Mouse (Mus musculus) embryonic facial prominence, embryonic 10.5 days (tissue): ENCODE measurements around the gene Trcg1. TPM values are rescaled to one million over a fixed set of nuclear protein-coding genes. Genes with fewer than 3 reads are reported as not detected.

Experiments
- DNase-seq: peaks from one replicate; pipeline ENCODE4 v3.0.0-alpha.2; 2017; ENCODE audit warnings: low spot score
- H3K27ac ChIP-seq: fragments of 300-500 bp; sonication (generic); replicated peaks from 2 replicates; pipeline ENCODE4 v1.5.1; 2016; ENCODE audit warnings: mild to moderate bottlenecking
- H3K27me3 ChIP-seq: fragments of 300-500 bp; sonication (generic); replicated peaks from 2 replicates; pipeline ENCODE4 v1.6.1; 2016; ENCODE audit warnings: low read depth, mild to moderate bottlenecking; ENCODE audit not compliant: poor library complexity, severe bottlenecking
- H3K36me3 ChIP-seq: fragments of 300-500 bp; sonication (generic); replicated peaks from 2 replicates; pipeline ENCODE4 v1.6.1; 2016; ENCODE audit warnings: mild to moderate bottlenecking, moderate library complexity
- H3K4me1 ChIP-seq: fragments of 300-500 bp; sonication (generic); 2 replicates; pipeline ENCODE4 v1.6.1; 2016
- H3K4me3 ChIP-seq: fragments of 300-500 bp; sonication (generic); 2 replicates; pipeline ENCODE4 v1.5.1; 2016; ENCODE audit warnings: mild to moderate bottlenecking, moderate library complexity
- H3K9me3 ChIP-seq: fragments of 300-500 bp; sonication (generic); 2 replicates; pipeline ENCODE4 v1.6.1; 2016; ENCODE audit warnings: mild to moderate bottlenecking
- WGBS: fragments of 180-500 bp; shearing (Covaris S2); methylation state at CpG from one replicate; pipeline ENCODE4 v1.1.7; 2016; 5-methylcytosine and 5-hydroxymethylcytosine counted together
- polyA plus RNA-seq: library from polyadenylated mRNA; unstranded; fragments of >200 nt; fragmentation: Nextera tagmentation; extraction: Ambion mirVana; gene quantifications from 2 replicates; pipeline ENCODE4 v1.2.1, GENCODE M21; 2016

Gene Trcg1
- polyA plus RNA-seq, 1 experiment from 2014 or later: 0.07 TPM

GRCm38 (mm10) chr9:57270399-57270798, 34.0 kb downstream of the Trcg1 start:
- peaks cover 39% of the 10 kb centered on the region for H3K27me3 ChIP-seq
- H3K4me3 ChIP-seq: no peak overlapping the region; the same call in 1 of the 2 replicates
- peak overlapping the region; percentile 5; the same call in 1 of the 2 replicates for H3K27ac ChIP-seq
- no peaks in the 10 kb centered on the region for H3K36me3 ChIP-seq
- no peaks in the 10 kb centered on the region for H3K9me3 ChIP-seq
- DNase-seq: peak; percentile 62
- peaks cover 86% of the 10 kb centered on the region for H3K4me1 ChIP-seq
- 11% methylated on average over 8 of the region's 8 CpGs for WGBS

DNA sequence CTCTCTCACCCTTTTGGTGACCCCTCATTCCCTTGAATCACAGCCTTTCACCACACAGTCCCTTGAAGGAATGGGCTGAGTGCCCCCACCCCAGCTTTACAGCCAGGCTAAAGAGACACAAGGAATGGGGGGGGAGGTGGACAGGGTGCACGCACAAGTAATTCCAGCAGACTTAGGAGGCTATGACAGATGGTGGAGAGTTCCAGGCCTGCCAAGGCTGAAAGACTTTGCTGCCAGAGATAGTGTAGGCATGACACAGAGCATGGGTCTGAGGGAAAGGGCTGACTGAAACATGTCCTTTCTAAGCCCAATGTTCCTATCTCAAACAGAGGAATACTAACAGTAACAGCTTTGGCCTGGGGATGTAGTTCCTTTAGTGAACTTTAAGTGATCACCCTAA, 34.7 kb downstream of the Trcg1 start:
- Histone ChIP-seq H3K4me1 (peaks cover 79% of the 10 kb centered on the region), H3K4me3 (no peak overlapping the region)
- DNase-seq: no peak

DNA sequence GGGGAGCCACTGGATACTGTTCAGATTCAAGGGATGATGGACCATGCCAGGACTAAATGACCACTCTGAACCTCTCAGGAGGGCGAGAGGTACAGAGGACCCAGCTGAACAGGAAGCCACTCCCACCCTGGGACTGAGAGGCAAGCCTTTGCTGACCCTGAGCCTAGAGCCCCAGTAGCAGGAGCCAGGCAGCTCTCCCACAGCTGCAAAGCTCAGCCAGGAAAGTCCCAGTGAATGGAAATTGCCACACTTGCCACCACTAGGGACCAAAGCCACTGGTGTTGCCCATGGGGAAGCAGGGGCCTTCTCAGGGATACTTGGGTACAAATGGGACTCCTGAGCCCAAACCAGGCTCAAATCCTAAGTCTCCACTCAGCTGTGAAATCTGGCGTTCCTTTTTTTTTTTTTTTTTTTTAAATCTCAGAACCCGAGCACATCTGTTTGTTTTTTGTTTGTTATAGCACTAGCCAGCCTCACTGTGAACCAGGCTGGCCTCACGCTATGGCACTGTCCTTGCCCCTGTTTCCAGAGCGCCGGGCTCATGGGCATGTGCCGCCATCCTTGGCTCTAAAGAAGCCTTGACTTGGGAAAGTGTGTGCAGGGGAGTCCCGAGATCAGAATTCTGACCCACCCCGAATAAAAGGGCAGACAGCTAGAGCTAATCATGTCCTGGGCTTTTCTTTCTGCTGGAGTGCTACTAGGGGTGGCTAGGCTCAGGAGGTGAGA, 35.6 kb downstream of the Trcg1 start:
- no peaks in the 10 kb centered on the region for H3K36me3 ChIP-seq
- peaks cover 70% of the 10 kb centered on the region for H3K4me1 ChIP-seq
- WGBS: 54% methylated on average over 9 of the region's 9 CpGs
- no peak overlapping the region; the same call in 1 of the 2 replicates for H3K27ac ChIP-seq
- no peak overlapping the region for H3K4me3 ChIP-seq
- H3K27me3 ChIP-seq: peaks cover 26% of the 10 kb centered on the region
- no peaks in the 10 kb centered on the region for H3K9me3 ChIP-seq
- DNase-seq: no peak

More for the DNA sequence above, 34.7 kb downstream of the Trcg1 start:
- WGBS: 42% methylated on average over 1 of the region's 1 CpGs
- Histone ChIP-seq H3K9me3 (no peaks in the 10 kb centered on the region), H3K27ac (no peak overlapping the region), H3K27me3 (peaks cover 34% of the 10 kb centered on the region), H3K36me3 (no peaks in the 10 kb centered on the region)

- H3K4me1 ChIP-seq: peaks cover 65% of the 10 kb centered on the region
- WGBS: 58% methylated on average over 8 of the region's 8 CpGs
Observed at GRCm38 (mm10) chr9:57272902-57273804, 36.8 kb downstream of the Trcg1 start.

DNA sequence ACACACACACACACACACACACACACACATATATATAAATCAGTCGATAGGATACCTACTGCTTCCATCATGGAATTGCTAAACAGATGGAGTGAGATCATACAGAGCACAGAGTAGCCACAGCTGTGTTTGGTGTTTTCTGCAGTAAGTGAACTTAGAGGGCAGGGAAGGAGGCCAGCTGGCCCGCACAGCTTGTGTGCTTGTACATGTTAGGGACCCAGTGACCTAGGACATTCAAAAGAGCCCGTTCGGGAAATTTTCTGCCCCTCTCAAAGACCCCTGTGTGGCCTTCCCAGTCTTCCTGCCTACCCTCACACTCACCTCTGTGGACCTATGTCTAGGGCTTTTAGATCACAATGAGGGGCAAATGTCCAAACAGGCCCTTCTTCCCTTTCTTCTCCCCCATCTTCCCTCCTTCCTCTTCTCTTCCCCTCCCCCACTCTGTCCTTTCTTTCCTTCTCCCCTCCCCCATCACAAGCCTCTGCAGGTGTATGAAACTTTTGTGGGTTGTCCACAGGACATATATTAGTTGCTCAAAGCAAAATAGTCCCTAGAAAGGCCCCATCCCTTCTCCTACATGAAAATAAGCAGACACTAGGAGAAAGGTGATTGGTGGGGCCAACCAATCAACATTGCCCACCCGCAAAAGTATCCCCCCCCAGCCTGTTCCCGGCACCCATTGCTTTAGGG, 37.6 kb downstream of the Trcg1 start:
- H3K4me3 ChIP-seq: no peak overlapping the region
- H3K9me3 ChIP-seq: no peaks in the 10 kb centered on the region
- WGBS: 39% methylated on average over 6 of the region's 6 CpGs
- H3K4me1 ChIP-seq: peaks cover 65% of the 10 kb centered on the region
- peaks cover 24% of the 10 kb centered on the region for H3K27me3 ChIP-seq
- no peak overlapping the region for H3K27ac ChIP-seq
- DNase-seq: no peak
- H3K36me3 ChIP-seq: no peaks in the 10 kb centered on the region

More at GRCm38 (mm10) chr9:57272902-57273804, 36.8 kb downstream of the Trcg1 start:
- Histone ChIP-seq H3K27ac (no peak overlapping the region), H3K4me3 (no peak overlapping the region), H3K27me3 (peaks cover 26% of the 10 kb centered on the region), H3K9me3 (no peaks in the 10 kb centered on the region), H3K36me3 (no peaks in the 10 kb centered on the region)
- no peak for DNase-seq

DNA sequence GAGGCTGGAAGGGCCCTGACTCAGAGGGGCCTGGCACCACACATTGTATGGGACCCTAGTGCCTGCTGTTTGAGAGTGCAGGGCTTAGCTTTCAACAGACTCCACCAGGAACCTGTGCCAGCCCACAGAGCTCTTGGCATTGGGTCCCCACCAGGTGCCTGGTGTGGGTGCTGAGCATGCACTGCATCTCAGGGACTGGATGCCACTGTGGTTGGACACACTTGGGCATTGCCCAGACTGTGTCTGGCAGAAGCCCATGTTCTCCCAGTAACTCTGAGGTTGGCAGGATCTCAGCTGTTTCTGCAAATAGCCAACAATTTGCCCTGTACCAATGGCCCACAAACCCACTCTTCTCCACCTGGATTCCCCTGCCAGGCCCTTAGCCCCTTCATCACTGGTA, 40.0 kb downstream of the Trcg1 start:
- Histone ChIP-seq H3K9me3 (no peaks in the 10 kb centered on the region), H3K27ac (no peak overlapping the region), H3K4me1 (peaks cover 54% of the 10 kb centered on the region), H3K36me3 (no peaks in the 10 kb centered on the region), H3K27me3 (peaks cover 18% of the 10 kb centered on the region), H3K4me3 (no peak overlapping the region)
- DNase-seq: no peak

DNA sequence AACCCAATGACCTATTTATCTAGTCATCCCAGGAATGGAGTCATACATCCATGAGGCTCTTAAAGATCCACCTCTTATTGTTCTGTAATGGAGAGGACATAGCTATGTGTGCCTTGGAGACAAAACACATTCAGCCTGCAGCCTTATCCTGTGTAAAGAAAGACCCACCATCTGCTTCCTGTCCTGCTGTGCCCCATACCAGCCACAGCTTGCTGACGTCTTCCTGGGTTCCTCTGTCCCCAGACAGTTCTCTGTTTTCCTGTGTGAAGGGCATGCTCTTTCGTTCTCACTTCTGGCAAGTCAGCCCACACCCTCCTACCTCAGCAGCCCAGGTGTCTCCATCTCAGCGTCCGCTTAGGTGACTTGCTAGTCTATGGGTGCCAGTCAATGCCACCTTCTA, 41.9 kb downstream of the Trcg1 start:
- DNase-seq: no peak
- 69% methylated on average over 4 of the region's 4 CpGs for WGBS
- H3K36me3 ChIP-seq: no peaks in the 10 kb centered on the region
- no peaks in the 10 kb centered on the region for H3K9me3 ChIP-seq
- peaks cover 42% of the 10 kb centered on the region for H3K4me1 ChIP-seq
- no peak overlapping the region for H3K4me3 ChIP-seq
- H3K27me3 ChIP-seq: peaks cover 25% of the 10 kb centered on the region
- H3K27ac ChIP-seq: peak overlapping the region; percentile 15; the same call in 1 of the 2 replicates

GRCm38 (mm10) chr9:57279441-57279840, 43.1 kb downstream of the Trcg1 start:
- H3K27me3 ChIP-seq: peaks cover 26% of the 10 kb centered on the region
- 71% methylated on average over 4 of the region's 4 CpGs for WGBS
- no peak overlapping the region for H3K4me3 ChIP-seq
- DNase-seq: no peak
- H3K9me3 ChIP-seq: no peaks in the 10 kb centered on the region
- peaks cover 34% of the 10 kb centered on the region for H3K4me1 ChIP-seq
- no peaks in the 10 kb centered on the region for H3K36me3 ChIP-seq
- H3K27ac ChIP-seq: 0 out of 2 replicates have a peak overlapping the region, but pooled peaks have one; percentile 4

- Histone ChIP-seq H3K4me1 (peaks cover 34% of the 10 kb centered on the region), H3K36me3 (no peaks in the 10 kb centered on the region), H3K27me3 (peaks cover 26% of the 10 kb centered on the region), H3K4me3 (peak overlapping the region; percentile 41), H3K9me3 (no peaks in the 10 kb centered on the region), H3K27ac (peak overlapping the region; percentile 12; the same call in 1 of the 2 replicates)
- DNase-seq: peak; percentile 54
- 13% methylated on average over 20 of the region's 20 CpGs for WGBS
Observed at GRCm38 (mm10) chr9:57281549-57281948, 45.2 kb downstream of the Trcg1 start.

DNA sequence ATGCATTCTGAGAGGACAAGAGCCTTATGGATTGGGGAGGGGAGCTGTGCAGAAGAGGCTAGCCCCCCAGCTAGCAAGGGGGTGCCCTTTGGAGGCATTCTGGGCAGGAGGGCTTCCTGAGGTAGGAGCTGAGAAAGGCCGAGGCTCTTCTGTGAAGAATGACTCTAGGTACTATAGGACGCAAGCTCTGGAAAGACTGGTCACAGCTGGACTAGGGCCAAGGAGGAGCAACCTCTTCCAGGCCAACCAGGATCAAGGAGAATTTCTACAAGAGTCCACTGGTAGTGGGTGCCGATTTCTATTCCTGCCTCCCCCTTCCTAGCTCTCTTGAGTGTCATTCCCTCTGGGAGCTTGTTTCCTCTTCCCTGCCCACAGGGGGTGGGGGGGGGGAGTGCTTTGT, 46.3 kb downstream of the Trcg1 start:
- Histone ChIP-seq H3K27ac (no peak overlapping the region), H3K4me1 (peaks cover 31% of the 10 kb centered on the region), H3K9me3 (no peaks in the 10 kb centered on the region), H3K36me3 (no peaks in the 10 kb centered on the region), H3K4me3 (no peak overlapping the region), H3K27me3 (peaks cover 26% of the 10 kb centered on the region)
- DNase-seq: no peak
- 83% methylated on average over 3 of the region's 3 CpGs for WGBS

- Histone ChIP-seq H3K4me3 (no peak overlapping the region), H3K27me3 (peaks cover 26% of the 10 kb centered on the region), H3K9me3 (no peaks in the 10 kb centered on the region), H3K27ac (no peak overlapping the region), H3K4me1 (peaks cover 26% of the 10 kb centered on the region), H3K36me3 (no peaks in the 10 kb centered on the region)
- WGBS: 82% methylated on average over 4 of the region's 4 CpGs
- DNase-seq: no peak
Observed at GRCm38 (mm10) chr9:57283311-57283710, 47.0 kb downstream of the Trcg1 start.

GRCm38 (mm10) chr9:57287183-57287582, 50.8 kb downstream of the Trcg1 start:
- no peak overlapping the region for H3K4me3 ChIP-seq
- no peaks in the 10 kb centered on the region for H3K36me3 ChIP-seq
- H3K9me3 ChIP-seq: no peaks in the 10 kb centered on the region
- no peak overlapping the region for H3K27ac ChIP-seq
- no peak for DNase-seq
- H3K27me3 ChIP-seq: peaks cover 11% of the 10 kb centered on the region
- H3K4me1 ChIP-seq: no peaks in the 10 kb centered on the region
- WGBS: 84% methylated on average over 6 of the region's 6 CpGs
